Mouse (Mus musculus): ENCODE measurements around the gene Rfx5. TPM values are rescaled to one million over a fixed set of nuclear protein-coding genes. Genes with fewer than 3 reads are reported as not detected.
"Not testable (repeated sequence)": the region's sequence is repeated elsewhere in the genome, so short reads cannot be mapped to it uniquely, and the experiment has no call there.

Gene Rfx5
- 10.8 and 11.3 TPM in 2 replicates for polyA plus RNA-seq (2015; fragmentation: Nextera tagmentation; extraction: Ambion mirVana)

DNA sequence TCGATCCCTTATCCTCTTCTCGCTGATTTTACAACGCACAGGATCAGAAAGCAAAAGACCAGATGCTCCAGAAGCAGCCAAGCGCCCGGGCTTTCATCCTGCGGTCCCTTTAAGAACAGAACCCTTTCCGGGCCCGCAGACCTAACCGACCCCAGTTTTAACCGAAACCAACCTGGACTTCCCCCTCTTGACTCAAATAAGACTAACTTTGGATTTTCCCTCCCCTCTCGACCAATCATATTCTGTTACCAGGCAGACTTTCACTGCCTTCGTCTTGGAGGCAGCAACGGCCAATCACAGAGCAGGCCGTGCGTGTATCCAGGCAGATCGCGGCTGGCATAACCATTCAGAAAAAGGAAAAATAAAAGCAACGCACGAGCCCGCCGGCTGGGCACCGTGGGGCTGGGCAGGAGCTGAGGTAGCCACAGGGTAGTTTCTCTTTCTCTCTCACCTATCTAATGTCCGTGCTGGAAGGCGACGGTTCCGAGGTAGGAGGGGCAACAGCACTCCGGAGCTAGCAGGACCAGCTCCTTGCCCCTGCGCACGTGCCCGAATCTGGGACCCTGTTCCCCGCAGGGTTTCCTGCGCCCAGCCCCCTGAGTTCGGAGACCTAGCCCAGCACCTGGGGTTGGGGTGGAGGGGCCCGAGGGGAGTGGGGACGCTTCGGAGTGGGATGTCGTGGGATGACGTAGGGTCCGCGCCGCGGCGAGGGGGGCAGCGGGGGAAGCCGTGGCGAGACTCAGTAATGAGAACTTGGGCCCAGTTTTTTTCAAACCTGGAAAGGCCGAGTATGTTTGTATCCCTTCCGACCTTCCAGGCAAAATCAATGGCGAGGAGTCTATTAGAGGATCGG is at the start of gene Rfx5:
Gene Rfx5 (plus strand): TSS at position 312 of the 853 bp plus-strand sequence.
- Histone ChIP-seq H3K4me3 (peak within 1 kb of the TSS; percentile 73), H3K27ac (peak within 1 kb of the TSS; percentile 95), H3K4me2 (peak within 1 kb of the TSS; percentile 63), H3K9ac (peak within 1 kb of the TSS; percentile 91), H3K27me3 (no peaks in the 10 kb centered on the region), H3K9me3 (no peaks in the 10 kb centered on the region), H3K4me1 (peaks cover 20% of the 10 kb centered on the region), H3K36me3 (peaks cover 36% of the 10 kb centered on the region)
- ATAC-seq (ENCODE audit: insufficient number of reproducible peaks, insufficient read depth, low FRiP score, low TSS enrichment, low read depth), result peak; percentile 96
- under 1% methylated on average over 50 of the region's 50 CpGs for WGBS

DNA sequence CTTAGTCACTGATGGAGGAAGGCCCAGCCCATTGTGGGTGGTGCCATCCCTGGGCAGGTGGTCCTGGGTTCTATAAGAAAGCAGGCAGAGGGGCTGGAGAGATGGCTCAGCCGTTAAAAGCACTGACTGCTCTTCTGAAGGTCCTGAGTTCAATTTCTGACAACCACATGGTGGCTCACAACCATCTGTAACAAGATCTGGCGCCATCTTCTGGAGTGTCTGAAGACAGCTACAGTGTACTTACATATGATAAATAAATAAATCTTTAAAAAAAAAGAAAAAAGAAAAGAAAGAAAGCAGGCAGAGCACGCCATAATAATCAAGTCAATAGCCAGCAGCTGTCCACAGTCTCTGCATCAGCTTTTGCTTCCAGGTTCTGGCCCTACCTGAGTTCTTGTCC is 49.1 kb upstream of the Rfx5 start:
- H3K4me2 ChIP-seq; H3K36me3 ChIP-seq; H3K27ac ChIP-seq; H3K27me3 ChIP-seq; ATAC-seq (ENCODE audit: insufficient number of reproducible peaks, insufficient read depth, low FRiP score, low TSS enrichment, low read depth); H3K9ac ChIP-seq; H3K4me1 ChIP-seq; H3K9me3 ChIP-seq; H3K4me3 ChIP-seq: not testable (repeated sequence)
- WGBS, result 53% methylated on average over 3 of the region's 3 CpGs

DNA sequence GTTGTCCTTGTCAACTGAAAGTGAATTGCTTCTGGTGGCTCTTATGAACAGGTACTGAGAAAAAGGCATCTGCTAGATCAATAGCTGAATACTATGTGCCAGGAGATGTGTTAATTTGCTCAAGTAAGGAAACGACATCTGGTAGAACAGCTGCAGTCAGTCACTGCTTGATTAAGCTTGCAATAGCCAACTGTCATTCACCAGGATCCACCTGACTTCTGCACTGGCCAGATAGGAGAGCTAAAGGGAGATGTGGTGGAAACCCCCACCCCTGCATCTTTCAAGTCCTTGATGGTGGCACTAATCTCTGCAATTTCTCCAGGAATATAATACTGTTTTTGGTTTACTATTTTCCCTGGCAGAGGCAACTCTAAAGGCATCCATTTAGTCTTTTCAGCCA is 47.4 kb upstream of the Rfx5 start:
- WGBS, result 59% methylated on average over 1 of the region's 1 CpGs
- Histone ChIP-seq H3K9me3 (no peaks in the 10 kb centered on the region), H3K36me3 (no peaks in the 10 kb centered on the region), H3K27ac (no peak overlapping the region), H3K27me3 (no peaks in the 10 kb centered on the region), H3K4me3 (no peak overlapping the region), H3K4me2 (no peak overlapping the region), H3K9ac (no peak overlapping the region), H3K4me1 (no peaks in the 10 kb centered on the region)
- no peak for ATAC-seq (ENCODE audit: insufficient number of reproducible peaks, insufficient read depth, low FRiP score, low TSS enrichment, low read depth)

DNA sequence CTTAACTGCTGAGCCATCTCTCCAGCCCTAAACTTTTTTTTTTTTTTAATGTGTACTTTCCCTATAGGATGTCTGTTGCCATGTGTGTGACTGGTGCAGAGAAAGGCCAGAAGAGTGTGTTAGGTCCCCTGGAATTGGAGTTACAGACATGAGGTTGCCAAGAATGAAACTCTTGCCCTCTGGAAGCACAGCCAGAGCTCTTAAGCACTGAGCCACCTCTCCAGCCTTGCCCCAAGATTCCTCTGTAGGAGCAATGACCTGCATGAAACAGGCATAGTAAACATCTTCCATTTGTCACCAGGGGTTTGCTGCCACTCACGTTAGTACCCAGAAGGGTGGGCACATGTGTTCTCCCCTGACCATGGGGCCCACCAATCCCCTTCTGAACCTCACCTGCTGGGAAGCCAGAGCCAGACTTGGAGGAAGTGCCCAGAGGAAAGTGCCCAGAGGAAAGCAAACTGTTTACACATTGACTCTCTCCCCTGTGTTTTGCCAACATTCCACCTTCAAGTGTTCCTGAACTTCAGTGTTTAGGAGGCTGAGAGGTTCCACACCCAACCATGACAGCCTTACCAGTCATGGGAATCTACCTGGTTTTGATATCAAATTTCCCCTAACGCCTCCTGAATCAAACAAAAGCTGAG is 42.7 kb upstream of the Rfx5 start:
- 60% methylated on average over 2 of the region's 2 CpGs for WGBS
- no peak for ATAC-seq (ENCODE audit: insufficient number of reproducible peaks, insufficient read depth, low FRiP score, low TSS enrichment, low read depth)

DNA sequence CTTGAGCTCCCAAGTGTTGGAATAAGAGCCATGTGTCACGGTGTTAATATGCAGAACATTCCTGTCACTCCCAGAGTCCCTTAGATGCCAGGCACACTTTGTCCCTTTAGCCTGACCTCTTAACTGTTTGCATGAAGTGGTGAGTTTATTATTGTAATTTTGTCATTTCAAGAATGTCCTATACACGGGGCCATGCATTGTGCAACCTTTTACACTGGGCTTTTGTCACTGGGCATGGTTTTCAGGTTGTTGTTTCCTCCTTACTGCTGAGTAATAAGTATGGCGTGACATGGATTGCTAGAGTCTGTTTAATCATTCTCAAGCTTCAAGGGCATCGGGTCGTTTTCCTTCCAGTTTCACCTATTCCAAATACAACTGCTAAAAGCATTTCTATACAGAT is 40.1 kb upstream of the Rfx5 start:
- no peak for ATAC-seq (ENCODE audit: insufficient number of reproducible peaks, insufficient read depth, low FRiP score, low TSS enrichment, low read depth)
- Histone ChIP-seq H3K4me3 (no peak overlapping the region), H3K4me2 (no peak overlapping the region), H3K36me3 (no peaks in the 10 kb centered on the region), H3K9ac (no peak overlapping the region), H3K4me1 (peaks cover 9% of the 10 kb centered on the region; the same call in 1 of the 2 replicates), H3K27ac (no peak overlapping the region), H3K9me3 (no peaks in the 10 kb centered on the region), H3K27me3 (no peaks in the 10 kb centered on the region)
- WGBS, result 65% methylated on average over 5 of the region's 5 CpGs

More for the DNA sequence above, 42.7 kb upstream of the Rfx5 start:
- H3K4me2 ChIP-seq, result no peak overlapping the region
- peaks cover 4% of the 10 kb centered on the region; the same call in 1 of the 2 replicates for H3K4me1 ChIP-seq
- no peaks in the 10 kb centered on the region for H3K9me3 ChIP-seq
- no peak overlapping the region for H3K9ac ChIP-seq
- no peaks in the 10 kb centered on the region for H3K36me3 ChIP-seq
- no peaks in the 10 kb centered on the region for H3K27me3 ChIP-seq
- no peak overlapping the region for H3K27ac ChIP-seq
- no peak overlapping the region for H3K4me3 ChIP-seq

DNA sequence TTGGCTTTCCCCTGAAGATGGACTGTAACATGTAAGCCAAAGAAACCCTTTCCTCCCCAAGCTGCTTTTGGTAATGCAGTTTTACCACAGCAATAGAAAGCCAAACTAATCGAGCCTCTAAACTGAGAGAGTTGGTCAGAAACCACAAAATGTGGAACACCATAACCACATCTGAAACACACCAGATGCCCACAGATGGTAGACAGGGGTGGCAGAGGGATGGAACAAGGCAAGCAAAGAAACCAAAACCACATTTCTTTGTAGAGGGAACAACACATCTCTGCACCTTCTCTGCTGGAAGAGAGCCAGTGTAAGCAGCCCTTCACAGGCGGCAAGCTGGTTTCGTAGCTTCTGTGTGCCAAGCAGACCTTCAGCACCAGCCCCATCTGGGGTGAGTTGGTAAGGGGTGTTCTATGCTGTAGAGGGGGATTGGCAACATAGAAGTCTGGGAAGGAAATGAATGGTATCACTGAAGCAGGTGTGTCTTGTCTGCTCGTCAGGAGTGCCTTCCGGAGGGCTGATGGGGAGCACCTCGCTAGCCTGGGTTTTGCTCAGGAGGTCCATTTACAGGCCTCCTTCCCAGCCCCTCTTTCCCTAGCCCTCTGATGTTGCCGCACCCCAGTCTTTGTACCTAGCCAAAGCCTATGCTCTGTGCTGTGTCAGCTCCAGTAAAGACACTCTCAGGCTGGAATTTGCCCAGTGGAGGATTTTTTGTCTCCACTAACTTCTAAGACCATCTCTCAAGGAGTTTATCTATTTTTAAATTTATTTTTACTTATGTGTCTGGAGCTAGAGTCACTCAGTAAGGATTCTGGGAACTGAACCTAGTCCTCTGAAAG is 37.8 kb upstream of the Rfx5 start:
- 69% methylated on average over 7 of the region's 7 CpGs for WGBS
- peaks cover 9% of the 10 kb centered on the region; the same call in 1 of the 2 replicates for H3K4me1 ChIP-seq
- no peaks in the 10 kb centered on the region for H3K36me3 ChIP-seq
- no peak overlapping the region for H3K4me2 ChIP-seq
- no peaks in the 10 kb centered on the region for H3K9me3 ChIP-seq
- no peaks in the 10 kb centered on the region for H3K27me3 ChIP-seq
- no peak overlapping the region for H3K9ac ChIP-seq
- H3K27ac ChIP-seq, result 0 out of 2 replicates have a peak overlapping the region, but pooled peaks have one; percentile 34
- no peak overlapping the region for H3K4me3 ChIP-seq
- ATAC-seq (ENCODE audit: insufficient number of reproducible peaks, insufficient read depth, low FRiP score, low TSS enrichment, low read depth), result no peak

GRCm38 (mm10) chr3:94917816-94918361 is 36.0 kb upstream of the Rfx5 start:
- Histone ChIP-seq H3K4me2 (no peak overlapping the region), H3K9me3 (no peaks in the 10 kb centered on the region), H3K36me3 (no peaks in the 10 kb centered on the region), H3K9ac (no peak overlapping the region), H3K4me3 (no peak overlapping the region), H3K4me1 (peaks cover 9% of the 10 kb centered on the region; the same call in 1 of the 2 replicates), H3K27me3 (0 out of 2 replicates have a peak, but pooled peaks cover 3% of the 10 kb centered on the region), H3K27ac (no peak overlapping the region; the same call in 1 of the 2 replicates)
- no peak for ATAC-seq (ENCODE audit: insufficient number of reproducible peaks, insufficient read depth, low FRiP score, low TSS enrichment, low read depth)
- 47% methylated on average over 14 of the region's 14 CpGs for WGBS

GRCm38 (mm10) chr3:94918845-94919244 is 35.0 kb upstream of the Rfx5 start:
- Histone ChIP-seq H3K9ac (no peak overlapping the region), H3K27ac (no peak overlapping the region), H3K9me3 (no peaks in the 10 kb centered on the region), H3K36me3 (no peaks in the 10 kb centered on the region), H3K4me1 (peaks cover 9% of the 10 kb centered on the region; the same call in 1 of the 2 replicates), H3K4me3 (no peak overlapping the region), H3K4me2 (no peak overlapping the region), H3K27me3 (0 out of 2 replicates have a peak, but pooled peaks cover 3% of the 10 kb centered on the region)
- WGBS, result 70% methylated on average over 4 of the region's 4 CpGs
- no peak for ATAC-seq (ENCODE audit: insufficient number of reproducible peaks, insufficient read depth, low FRiP score, low TSS enrichment, low read depth)

- WGBS, result 42% methylated on average over 3 of the region's 3 CpGs
- no peak for ATAC-seq (ENCODE audit: insufficient number of reproducible peaks, insufficient read depth, low FRiP score, low TSS enrichment, low read depth)
Measured at GRCm38 (mm10) chr3:94921104-94921503, 32.8 kb upstream of the Rfx5 start.

DNA sequence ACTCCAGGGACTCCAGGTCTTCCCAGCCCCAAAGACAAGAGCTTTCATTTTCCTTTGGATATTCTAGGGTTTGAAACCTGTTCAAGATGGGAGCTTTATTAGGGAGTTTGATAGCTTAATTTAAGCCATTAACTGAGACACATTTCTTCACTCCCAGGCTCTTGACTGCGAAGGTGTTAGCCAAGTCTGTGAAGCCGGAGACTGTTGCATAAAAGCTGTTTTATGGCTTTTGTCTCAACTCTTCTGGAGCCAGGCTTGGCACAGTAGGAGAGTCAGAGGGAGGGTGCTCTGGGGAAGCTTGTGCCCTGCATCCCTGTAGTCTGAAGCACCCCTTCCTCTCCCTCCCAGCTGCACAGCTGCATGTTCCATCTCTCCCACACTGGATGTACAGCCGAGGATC is 31.5 kb upstream of the Rfx5 start:
- no peak overlapping the region for H3K27ac ChIP-seq
- ATAC-seq (ENCODE audit: insufficient number of reproducible peaks, insufficient read depth, low FRiP score, low TSS enrichment, low read depth), result no peak
- no peak overlapping the region for H3K4me2 ChIP-seq
- H3K9ac ChIP-seq, result no peak overlapping the region
- 0 out of 2 replicates have a peak, but pooled peaks cover 3% of the 10 kb centered on the region for H3K27me3 ChIP-seq
- H3K36me3 ChIP-seq, result no peaks in the 10 kb centered on the region
- 0 out of 2 replicates have a peak, but pooled peaks cover 3% of the 10 kb centered on the region for H3K4me1 ChIP-seq
- 60% methylated on average over 3 of the region's 3 CpGs for WGBS
- no peaks in the 10 kb centered on the region for H3K9me3 ChIP-seq
- no peak overlapping the region for H3K4me3 ChIP-seq

More at GRCm38 (mm10) chr3:94921104-94921503, 32.8 kb upstream of the Rfx5 start:
- no peak overlapping the region for H3K27ac ChIP-seq
- no peak overlapping the region for H3K4me2 ChIP-seq
- H3K36me3 ChIP-seq, result no peaks in the 10 kb centered on the region
- H3K27me3 ChIP-seq, result 0 out of 2 replicates have a peak, but pooled peaks cover 3% of the 10 kb centered on the region
- no peaks in the 10 kb centered on the region for H3K9me3 ChIP-seq
- H3K9ac ChIP-seq, result no peak overlapping the region
- peaks cover 6% of the 10 kb centered on the region; the same call in 1 of the 2 replicates for H3K4me1 ChIP-seq
- H3K4me3 ChIP-seq, result no peak overlapping the region

DNA sequence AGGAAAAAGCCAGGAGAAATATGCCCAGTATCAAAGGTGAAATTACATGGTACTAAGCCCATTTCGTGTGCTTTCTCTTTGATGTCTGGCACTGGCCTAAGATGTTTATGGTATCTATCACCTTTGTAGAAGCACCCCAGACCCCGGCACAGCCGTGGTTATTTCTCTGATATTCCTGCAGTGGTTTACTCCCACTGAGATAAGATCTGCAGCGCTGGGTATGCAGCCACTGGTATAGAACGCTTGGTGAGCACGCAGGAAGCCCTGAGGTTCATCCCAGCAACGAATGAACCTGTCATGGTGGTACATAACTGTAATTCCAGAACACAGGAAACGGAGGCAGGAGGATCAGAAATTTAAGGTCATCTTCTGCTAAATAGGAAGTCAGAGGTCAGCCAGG is 29.2 kb upstream of the Rfx5 start:
- WGBS, result 64% methylated on average over 8 of the region's 8 CpGs
- no peaks in the 10 kb centered on the region for H3K9me3 ChIP-seq
- H3K4me3 ChIP-seq, result no peak overlapping the region
- H3K36me3 ChIP-seq, result no peaks in the 10 kb centered on the region
- H3K27ac ChIP-seq, result no peak overlapping the region
- 0 out of 2 replicates have a peak, but pooled peaks cover 3% of the 10 kb centered on the region for H3K27me3 ChIP-seq
- ATAC-seq (ENCODE audit: insufficient number of reproducible peaks, insufficient read depth, low FRiP score, low TSS enrichment, low read depth), result no peak
- no peak overlapping the region for H3K9ac ChIP-seq
- no peak overlapping the region for H3K4me2 ChIP-seq
- H3K4me1 ChIP-seq, result no peaks in the 10 kb centered on the region
